Mouse (Mus musculus): ENCODE results near the gene Myo10.

GRCm38 (mm10) chr15:25773711-25774513, 151.6 kb downstream of the Myo10 start:
- TF ChIP-seq CTCF (IDR thresholded peaks at IDR 0.05; ENCODE audit: extremely low read depth, insufficient read length, insufficient replicate concordance, low read depth, low read length) (no peak), POLR2A (IDR thresholded peaks at IDR 0.05; ENCODE audit: low read depth, low read length) (no peak)

Data from small intestine, adult 2 months (tissue).